Mouse (Mus musculus): ENCODE data around the gene Ubald1. TPM values are rescaled to one million over a fixed set of nuclear protein-coding genes. Genes with fewer than 3 reads are reported as not detected.

Ubald1 gene
- total RNA-seq, 2 experiments from 2014 or later, result 91.8 to 93.7 TPM

- peak; percentile 22 for TF ChIP-seq CTCF (IDR thresholded peaks at IDR 0.05)
- Histone ChIP-seq H3K4me3 (no peak overlapping the region), H3K27ac (no peak overlapping the region)
- DNase-seq (ENCODE audit: extremely low spot score in 1 of 2, low spot score in 2 of 2), result no peak
- intact Hi-C loops (cut with DNase I), result loop anchor here (5.0 to 10.0 kb wide), 2 partner anchors 97 to 169 kb away; no protein-coding TSS in a partner anchor
Observed at GRCm38 (mm10) chr16:4861392-4861791, 18.7 kb downstream of the Ubald1 start.

GRCm38 (mm10) chr16:4855046-4855650 is 25.0 kb downstream of the Ubald1 start:
- TF ChIP-seq CTCF (IDR thresholded peaks at IDR 0.05), result no peak
- no peak for DNase-seq (ENCODE audit: extremely low spot score in 1 of 2, low spot score in 2 of 2)
- Histone ChIP-seq H3K27ac (no peak overlapping the region), H3K4me3 (no peak overlapping the region)
- intact Hi-C loops (cut with DNase I), result no loop called here

GRCm38 (mm10) chr16:4850938-4851628 is 29.0 kb downstream of the Ubald1 start:
- DNase-seq (ENCODE audit: extremely low spot score in 1 of 2, low spot score in 2 of 2), result no peak
- H3K27ac ChIP-seq, result no peak overlapping the region
- intact Hi-C loops (cut with DNase I), result no loop called here
- TF ChIP-seq CTCF (IDR thresholded peaks at IDR 0.05), result no peak
- H3K4me3 ChIP-seq, result no peak overlapping the region

- no peak for TF ChIP-seq CTCF (IDR thresholded peaks at IDR 0.05)
- Histone ChIP-seq H3K27ac (no peak overlapping the region), H3K4me3 (no peak overlapping the region)
- intact Hi-C loops (cut with DNase I), result no loop called here
- DNase-seq (ENCODE audit: extremely low spot score in 1 of 2, low spot score in 2 of 2), result no peak
Observed at GRCm38 (mm10) chr16:4850361-4850760, 29.8 kb downstream of the Ubald1 start.

- TF ChIP-seq CTCF (IDR thresholded peaks at IDR 0.05), result no peak
Observed at GRCm38 (mm10) chr16:4848090-4848489, 32.0 kb downstream of the Ubald1 start.

GRCm38 (mm10) chr16:4847041-4847440 is 33.1 kb downstream of the Ubald1 start:
- TF ChIP-seq CTCF (IDR thresholded peaks at IDR 0.05), result no peak
- intact Hi-C loops (cut with DNase I), result no loop called here
- Histone ChIP-seq H3K4me3 (no peak overlapping the region), H3K27ac (no peak overlapping the region)
- no peak for DNase-seq (ENCODE audit: extremely low spot score in 1 of 2, low spot score in 2 of 2)

More at GRCm38 (mm10) chr16:4848090-4848489, 32.0 kb downstream of the Ubald1 start:
- intact Hi-C loops (cut with DNase I), result no loop called here
- no peak overlapping the region for H3K4me3 ChIP-seq
- no peak for DNase-seq (ENCODE audit: extremely low spot score in 1 of 2, low spot score in 2 of 2)
- no peak overlapping the region for H3K27ac ChIP-seq

GRCm38 (mm10) chr16:4840231-4840630 is 39.9 kb downstream of the Ubald1 start:
- TF ChIP-seq CTCF (IDR thresholded peaks at IDR 0.05), result no peak
- Histone ChIP-seq H3K4me3 (no peak overlapping the region), H3K27ac (no peak overlapping the region)
- intact Hi-C loops (cut with DNase I), result no loop called here
- no peak for DNase-seq (ENCODE audit: extremely low spot score in 1 of 2, low spot score in 2 of 2)

- H3K27ac ChIP-seq, result no peak overlapping the region
- no peak for TF ChIP-seq CTCF (IDR thresholded peaks at IDR 0.05)
- intact Hi-C loops (cut with DNase I), result no loop called here
Observed at GRCm38 (mm10) chr16:4839552-4839951, 40.6 kb downstream of the Ubald1 start.

GRCm38 (mm10) chr16:4837631-4838030 is 42.5 kb downstream of the Ubald1 start:
- intact Hi-C loops (cut with DNase I), result no loop called here
- no peak for TF ChIP-seq CTCF (IDR thresholded peaks at IDR 0.05)

More at GRCm38 (mm10) chr16:4839552-4839951, 40.6 kb downstream of the Ubald1 start:
- H3K4me3 ChIP-seq, result no peak overlapping the region
- DNase-seq (ENCODE audit: extremely low spot score in 1 of 2, low spot score in 2 of 2), result no peak

GRCm38 (mm10) chr16:4835191-4835590 is 44.9 kb downstream of the Ubald1 start, which contains the start of gene 4930562C15Rik:
Gene 4930562C15Rik (plus strand): TSS chr16:4835416.
- no peak for TF ChIP-seq CTCF (IDR thresholded peaks at IDR 0.05)
- no peak within 1 kb of the TSS for H3K4me3 ChIP-seq
- intact Hi-C loops (cut with DNase I), result no loop called here
- DNase-seq (ENCODE audit: extremely low spot score in 1 of 2, low spot score in 2 of 2), result no peak
- no peak within 1 kb of the TSS for H3K27ac ChIP-seq

More at GRCm38 (mm10) chr16:4837631-4838030, 42.5 kb downstream of the Ubald1 start:
- no peak overlapping the region for H3K4me3 ChIP-seq
- H3K27ac ChIP-seq, result no peak overlapping the region
- no peak for DNase-seq (ENCODE audit: extremely low spot score in 1 of 2, low spot score in 2 of 2)

GRCm38 (mm10) chr16:4833858-4834257 is 46.3 kb downstream of the Ubald1 start:
- DNase-seq (ENCODE audit: extremely low spot score in 1 of 2, low spot score in 2 of 2), result no peak
- no peak overlapping the region for H3K27ac ChIP-seq
- TF ChIP-seq CTCF (IDR thresholded peaks at IDR 0.05), result no peak
- intact Hi-C loops (cut with DNase I), result no loop called here
- no peak overlapping the region for H3K4me3 ChIP-seq

GRCm38 (mm10) chr16:4831650-4832419 is 48.3 kb downstream of the Ubald1 start:
- intact Hi-C loops (cut with DNase I), result no loop called here
- DNase-seq (ENCODE audit: extremely low spot score in 1 of 2, low spot score in 2 of 2), result peak; percentile 36 to 38
- peak; percentile 50 for TF ChIP-seq CTCF (IDR thresholded peaks at IDR 0.05)
- H3K27ac ChIP-seq, result no peak overlapping the region
- H3K4me3 ChIP-seq, result no peak overlapping the region

Data from left cerebral cortex, adult 2 months (tissue).